Mouse (Mus musculus) CD4-positive, CD25-positive, alpha-beta regulatory T cell, adult 2 months (primary cell): ENCODE measurements around the gene Grm3.

Experiments
- DNase-seq: peaks from one replicate; pipeline ENCODE4 v3.0.0-alpha.2; 2012; ENCODE audit warnings: low read depth, low spot score

Grm3 gene

GRCm38 (mm10) chr5:9724956-9725600, at the start of gene Grm3:
Gene Grm3, minus strand, starts transcription at chr5:9725170.
- no peak for DNase-seq

GRCm38 (mm10) chr5:9755751-9756150, 30.8 kb upstream of the Grm3 start:
- no peak for DNase-seq

GRCm38 (mm10) chr5:9748184-9748583, 23.2 kb upstream of the Grm3 start:
- DNase-seq = no peak

GRCm38 (mm10) chr5:9744120-9744519, 19.1 kb upstream of the Grm3 start:
- DNase-seq = no peak

- no peak for DNase-seq
These were observed 765 bp upstream of the Grm3 start for GRCm38 (mm10) chr5:9725601-9726268.

- no peak for DNase-seq
These were observed 549 bp downstream of the Grm3 start for GRCm38 (mm10) chr5:9724287-9724955.

GRCm38 (mm10) chr5:9721136-9721535, 3.8 kb downstream of the Grm3 start:
- DNase-seq = no peak

GRCm38 (mm10) chr5:9716295-9716694, 8.7 kb downstream of the Grm3 start:
- DNase-seq = no peak

GRCm38 (mm10) chr5:9707096-9707495, 17.9 kb downstream of the Grm3 start:
- no peak for DNase-seq

- no peak for DNase-seq
These were observed 21.5 kb downstream of the Grm3 start for GRCm38 (mm10) chr5:9703385-9704009.

GRCm38 (mm10) chr5:9702656-9703384, 22.1 kb downstream of the Grm3 start:
- DNase-seq = no peak

- no peak for DNase-seq
These were observed 32.6 kb downstream of the Grm3 start for GRCm38 (mm10) chr5:9692333-9692732.

- no peak for DNase-seq
These were observed 34.2 kb downstream of the Grm3 start for GRCm38 (mm10) chr5:9690599-9691242.

- DNase-seq = no peak
These were observed 34.8 kb downstream of the Grm3 start for GRCm38 (mm10) chr5:9690192-9690591.

- no peak for DNase-seq
These were observed 41.8 kb downstream of the Grm3 start for GRCm38 (mm10) chr5:9683204-9683603.

GRCm38 (mm10) chr5:9669002-9669401, 56.0 kb downstream of the Grm3 start:
- DNase-seq = no peak

GRCm38 (mm10) chr5:9663416-9663815, 61.6 kb downstream of the Grm3 start:
- no peak for DNase-seq

GRCm38 (mm10) chr5:9661870-9662589, 62.9 kb downstream of the Grm3 start:
- DNase-seq = no peak

GRCm38 (mm10) chr5:9638612-9639011, 86.4 kb downstream of the Grm3 start:
- DNase-seq = no peak

- DNase-seq = no peak
These were observed 97.8 kb downstream of the Grm3 start for GRCm38 (mm10) chr5:9627220-9627619.

GRCm38 (mm10) chr5:9624396-9624795, 100.6 kb downstream of the Grm3 start:
- DNase-seq = no peak
